28 mouse cellular contexts compared by ENCODE assay signal in the genomic region with DNA sequence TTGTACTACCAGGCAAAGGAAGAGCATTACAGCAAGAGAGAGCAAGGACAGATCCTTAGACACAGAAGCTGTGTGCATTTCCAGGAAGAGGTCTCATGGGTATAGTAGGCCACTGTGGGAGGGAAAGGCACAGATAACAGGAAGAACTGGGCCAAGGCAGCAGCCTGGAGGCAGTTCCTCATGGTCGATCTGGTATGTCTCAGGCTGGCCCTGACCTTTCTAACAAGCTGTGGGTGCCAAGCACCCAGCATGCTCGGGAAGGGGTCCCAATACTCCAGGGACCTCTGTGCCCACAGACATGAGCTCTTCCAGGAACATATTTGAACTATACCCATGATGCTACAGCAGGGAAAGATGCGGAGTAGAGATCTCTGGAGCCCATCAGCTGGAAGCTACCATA. TPM values are rescaled to one million over a fixed set of nuclear protein-coding genes. Genes with fewer than 3 reads are reported as not detected.
DNase-seq lines count a peak whose midpoint lies in the region; ATAC-seq and TF ChIP-seq lines count a peak whose summit lies in the region.
"Had no signal": no experiment of that assay in that cellular context is flagged by ENCODE, and none has a peak within 500 bp of the region (broad histone marks: within the 10 kb centered on the region; RNA-seq: fewer than 3 reads in every experiment).

No protein-coding gene starts in this region.

- H3K27me3 ChIP-seq in MEL (ENCODE audit: control insufficient read depth in 1 of 2, insufficient read depth in 2 of 2, low read length in 2 of 2): no peaks in the 10 kb centered on the region
- H3K27me3 ChIP-seq in liver, embryonic 14.5 days (ENCODE audit: control insufficient read depth, insufficient read depth, low read length): no peaks in the 10 kb centered on the region
- no peaks in the 10 kb centered on the region for H3K27me3 ChIP-seq in midbrain, embryonic 11.5 days (ENCODE audit: control insufficient read depth, insufficient read depth, low read length)
- H3K27me3 ChIP-seq: embryonic facial prominence, embryonic 12.5 days; embryonic facial prominence, embryonic 15.5 days; heart, embryonic 12.5 days; heart, embryonic 15.5 days; hindbrain, embryonic 13.5 days; Patski had no signal

- no peaks in the 10 kb centered on the region for H3K36me3 ChIP-seq in MEL (ENCODE audit: control insufficient read depth in 1 of 2, insufficient read depth in 2 of 2, low read length in 2 of 2)
- no peaks in the 10 kb centered on the region for H3K36me3 ChIP-seq in liver, embryonic 14.5 days (replicated peaks; ENCODE audit: control insufficient read depth, insufficient read depth, low read depth)
- H3K36me3 ChIP-seq in midbrain, embryonic 11.5 days (ENCODE audit: control insufficient read depth, insufficient read depth, low read length): no peaks in the 10 kb centered on the region
- H3K36me3 ChIP-seq: embryonic facial prominence, embryonic 12.5 days; embryonic facial prominence, embryonic 15.5 days; heart, embryonic 12.5 days; heart, embryonic 15.5 days; hindbrain, embryonic 13.5 days had no signal

- intact Hi-C loops in gastrocnemius, adult 2 months (cut with DNase I): no loop called here

- DNase-seq in adrenal gland, adult (ENCODE audit: inconsistent age in 2 of 2, low spot score in 1 of 2): peak; percentile 41 to 75
- no peak for DNase-seq in adrenal gland, adult 8-10 months
- DNase-seq in gastrocnemius, adult 2 months: peak; percentile 4
- DNase-seq in gastrocnemius, adult 8-10 months (ENCODE audit: low spot score in 2 of 2): no peak
- DNase-seq in MEL (ENCODE audit: low read depth, low spot score): no peak
- DNase-seq in liver, embryonic 14.5 days (ENCODE audit: low read depth in 3 of 3, low spot score in 3 of 3): no peak
- DNase-seq in midbrain, embryonic 11.5 days (ENCODE audit: low spot score, missing footprints): no peak
- no peak for DNase-seq in thymus, postnatal 4 days
- DNase-seq: adrenal gland, postnatal 36 days; cerebellum, adult 11 months; cerebellum, adult 2 months; cerebellum, adult 9-11 months; cerebellum, postnatal 25 days; forebrain, postnatal 0 days; gastrocnemius, postnatal 10 days; gastrocnemius, postnatal 36 days; heart, postnatal 10 days; heart, postnatal 36 days had no signal

- peaks cover 0 to 6% of the 10 kb centered on the region in 2 experiments; a peak in 2 of 4 replicates for H3K4me1 ChIP-seq in MEL (ENCODE audit: control insufficient read depth in 1 of 2, insufficient read depth in 2 of 2, low read length in 2 of 2)
- H3K4me1 ChIP-seq in liver, embryonic 14.5 days (replicated peaks; ENCODE audit: control insufficient read depth in 2 of 2, insufficient read depth in 2 of 2, low read length in 1 of 2): peaks cover 37 to 40% of the 10 kb centered on the region in 2 experiments
- no peaks in the 10 kb centered on the region for H3K4me1 ChIP-seq in midbrain, embryonic 11.5 days (ENCODE audit: control insufficient read depth, insufficient read depth, low read length)
- H3K4me1 ChIP-seq: embryonic facial prominence, embryonic 12.5 days; embryonic facial prominence, embryonic 15.5 days; heart, embryonic 12.5 days; heart, embryonic 15.5 days; hindbrain, embryonic 13.5 days had no signal

- no peak for TF ChIP-seq POLR2A in MEL (IDR thresholded peaks at IDR 0.05; ENCODE audit: control insufficient read depth in 1 of 2, insufficient read depth in 1 of 2, low read depth in 1 of 2, low read length in 2 of 2, poor library complexity in 1 of 2)

- H3K27ac ChIP-seq in gastrocnemius, adult 2 months: no peak overlapping the region
- no peak overlapping the region for H3K27ac ChIP-seq in MEL (ENCODE audit: control insufficient read depth, low read depth, low read length)
- peak overlapping the region; percentile 7 for H3K27ac ChIP-seq in liver, embryonic 14.5 days
- H3K27ac ChIP-seq in midbrain, embryonic 11.5 days (ENCODE audit: low read depth, low read length): no peak overlapping the region
- H3K27ac ChIP-seq: embryonic facial prominence, embryonic 12.5 days; embryonic facial prominence, embryonic 15.5 days; heart, embryonic 15.5 days; hindbrain, embryonic 10.5 days; hindbrain, embryonic 13.5 days had no signal

- H3K4me3 ChIP-seq in gastrocnemius, adult 2 months: no peak overlapping the region
- no peak overlapping the region for H3K4me3 ChIP-seq in MEL (ENCODE audit: control insufficient read depth in 1 of 2, insufficient read depth in 1 of 2, low read depth in 2 of 2, low read length in 2 of 2)
- no peak overlapping the region for H3K4me3 ChIP-seq in liver, embryonic 14.5 days (ENCODE audit: insufficient read depth in 1 of 2, low read depth in 2 of 2, low read length in 2 of 2)
- H3K4me3 ChIP-seq in midbrain, embryonic 11.5 days (ENCODE audit: low read depth, low read length): no peak overlapping the region
- H3K4me3 ChIP-seq: embryonic facial prominence, embryonic 12.5 days; embryonic facial prominence, embryonic 15.5 days; heart, embryonic 12.5 days; heart, embryonic 15.5 days; hindbrain, embryonic 10.5 days; hindbrain, embryonic 13.5 days had no signal

- ATAC-seq in liver, embryonic 14.5 days (ENCODE audit: insufficient read depth): no peak
- ATAC-seq in midbrain, embryonic 11.5 days (ENCODE audit: low FRiP score): no peak
- ATAC-seq: forebrain, embryonic 14.5 days; forebrain, postnatal 0 days; hindbrain, embryonic 16.5 days; intestine, embryonic 16.5 days; Patski had no signal

- TF ChIP-seq CTCF in gastrocnemius, adult 2 months (IDR thresholded peaks at IDR 0.05): no peak
- TF ChIP-seq CTCF in MEL (IDR thresholded peaks at IDR 0.05 in 2 of 3, conservative IDR thresholded peaks at IDR 0.05 in 1 of 3; ENCODE audit: control insufficient read depth in 1 of 3, insufficient read depth in 1 of 3, low read depth in 2 of 3, low read length in 3 of 3, poor library complexity in 1 of 3, severe bottlenecking in 1 of 3): no peak
- no peak for TF ChIP-seq CTCF in liver, embryonic 14.5 days (IDR thresholded peaks at IDR 0.05; ENCODE audit: low read depth)

- no peaks in the 10 kb centered on the region for H3K9me3 ChIP-seq in MEL (replicated peaks; ENCODE audit: insufficient read depth, low read length)
- no peaks in the 10 kb centered on the region for H3K9me3 ChIP-seq in liver, embryonic 14.5 days (ENCODE audit: control insufficient read depth, low read length)
- no peaks in the 10 kb centered on the region for H3K9me3 ChIP-seq in midbrain, embryonic 11.5 days (ENCODE audit: control insufficient read depth, low read length)
- H3K9me3 ChIP-seq: embryonic facial prominence, embryonic 12.5 days; embryonic facial prominence, embryonic 15.5 days; heart, embryonic 12.5 days; heart, embryonic 15.5 days; hindbrain, embryonic 10.5 days; hindbrain, embryonic 13.5 days had no signal

- no peak overlapping the region for H3K9ac ChIP-seq in MEL (ENCODE audit: control insufficient read depth, low read depth, low read length, poor library complexity, severe bottlenecking)
- no peak overlapping the region; the same call in 1 of the 2 replicates for H3K9ac ChIP-seq in liver, embryonic 14.5 days (replicated peaks)
- no peak overlapping the region for H3K9ac ChIP-seq in midbrain, embryonic 11.5 days (ENCODE audit: low read length)
- H3K9ac ChIP-seq: embryonic facial prominence, embryonic 12.5 days; embryonic facial prominence, embryonic 15.5 days; forebrain, postnatal 0 days; heart, embryonic 12.5 days; heart, embryonic 15.5 days; hindbrain, embryonic 13.5 days had no signal

- no peaks in the 10 kb centered on the region for H3K79me2 ChIP-seq in MEL (ENCODE audit: control insufficient read depth, insufficient read depth, low read length, poor library complexity)

- WGBS in liver, embryonic 14.5 days (ENCODE audit: insufficient replicate concordance): 52% methylated on average over 3 of the region's 3 CpGs
- WGBS in midbrain, embryonic 11.5 days: 72% methylated on average over 3 of the region's 3 CpGs

- H3K4me2 ChIP-seq in liver, embryonic 14.5 days (ENCODE audit: low read depth): no peak overlapping the region
- H3K4me2 ChIP-seq in midbrain, embryonic 11.5 days: no peak overlapping the region
- H3K4me2 ChIP-seq: embryonic facial prominence, embryonic 12.5 days; embryonic facial prominence, embryonic 15.5 days; heart, embryonic 12.5 days; heart, embryonic 15.5 days; hindbrain, embryonic 13.5 days had no signal

- TF ChIP-seq RAD21 in MEL (IDR thresholded peaks at IDR 0.05; ENCODE audit: low read depth, low read length): no peak

- TF ChIP-seq EP300 in MEL (IDR thresholded peaks at IDR 0.05; ENCODE audit: low read depth in 1 of 2, low read length in 2 of 2): no peak; a peak in 1 of 4 replicates
- no peak for TF ChIP-seq EP300 in liver, embryonic 14.5 days (IDR thresholded peaks at IDR 0.05; ENCODE audit: low read depth)

RNA-seq across cellular contexts. Expression of gene Lmntd2, which starts 9.3 kb away (rescaled TPM):
- under 1 TPM; 0.12 to 0.94 (median 0.66) TPM for total RNA-seq in adrenal gland, adult 8-10 months (2022)
- not detected for total RNA-seq in gastrocnemius, adult 2 months (2021)
- total RNA-seq in gastrocnemius, adult 8-10 months (2022): not detected
- not detected in 2 replicates for total RNA-seq in MEL (2012; rRNA removed)
- under 1 TPM in 1 of 2 experiments, not detected in 1; 0.43 TPM for polyA plus RNA-seq in MEL (2012; ENCODE audit: insufficient read depth in 1 of 2, insufficient read length in 2 of 2, low read depth in 1 of 2, low replicate concordance in 2 of 2, missing spikeins in 1 of 2)
- 2.0 and 2.3 TPM in 2 replicates for polyA plus RNA-seq in liver, embryonic 14.5 days (2012; rRNA removed)
- polyA plus RNA-seq in liver, embryonic 14.5 days (2014; fragmentation: Nextera tagmentation; extraction: Ambion mirVana): 0.25 and 0.66 TPM in 2 replicates
- polyA plus RNA-seq in midbrain, embryonic 11.5 days (2014; fragmentation: Nextera tagmentation; extraction: Ambion mirVana): 2.1 and 2.5 TPM in 2 replicates
- total RNA-seq: gastrocnemius, postnatal 10 days; gastrocnemius, postnatal 36 days; heart, postnatal 10 days; heart, postnatal 36 days had no signal

RNA-seq across cellular contexts. Expression of gene Lrrc56, which starts 10.6 kb away (rescaled TPM):
- total RNA-seq in adrenal gland, adult 8-10 months (2022): 10 to 100 TPM in 1 of 4 experiments, 1 to 10 TPM in 3; 6.6 to 12.1 (median 8.4) TPM
- total RNA-seq in gastrocnemius, adult 2 months (2021): 1 to 10 TPM; 1.7 to 2.1 TPM
- total RNA-seq in gastrocnemius, adult 8-10 months (2022): 1 to 10 TPM; 1.4 to 2.5 (median 2.0) TPM
- 1.0 and 1.6 TPM in 2 replicates for total RNA-seq in MEL (2012; rRNA removed)
- polyA plus RNA-seq in MEL (2012; ENCODE audit: insufficient read depth in 1 of 2, insufficient read length in 2 of 2, low read depth in 1 of 2, low replicate concordance in 2 of 2, missing spikeins in 1 of 2): 1 to 10 TPM in 1 of 2 experiments, not detected in 1; 5.5 TPM
- polyA plus RNA-seq in liver, embryonic 14.5 days (2012; rRNA removed): 15.3 and 20.3 TPM in 2 replicates
- polyA plus RNA-seq in liver, embryonic 14.5 days (2014; fragmentation: Nextera tagmentation; extraction: Ambion mirVana): 10.4 and 10.9 TPM in 2 replicates
- polyA plus RNA-seq in midbrain, embryonic 11.5 days (2014; fragmentation: Nextera tagmentation; extraction: Ambion mirVana): 7.5 and 8.8 TPM in 2 replicates

RNA-seq across cellular contexts. Expression of gene Hras, which starts 10.7 kb away (rescaled TPM):
- total RNA-seq in adrenal gland, adult 8-10 months (2022): 100 to 1,000 TPM in 1 of 4 experiments, 10 to 100 TPM in 3; 80.0 to 105 (median 92.6) TPM
- total RNA-seq in gastrocnemius, adult 2 months (2021): 100 to 1,000 TPM; 117 to 119 TPM
- total RNA-seq in gastrocnemius, adult 8-10 months (2022): 100 to 1,000 TPM; 112 to 158 (median 132) TPM
- total RNA-seq in MEL (2012; rRNA removed): 137 and 183 TPM in 2 replicates
- 100 to 1,000 TPM in 1 of 2 experiments, not detected in 1; 149 TPM for polyA plus RNA-seq in MEL (2012; ENCODE audit: insufficient read depth in 1 of 2, insufficient read length in 2 of 2, low read depth in 1 of 2, low replicate concordance in 2 of 2, missing spikeins in 1 of 2)
- polyA plus RNA-seq in liver, embryonic 14.5 days (2012; rRNA removed): 50.8 and 66.8 TPM in 2 replicates
- 84.4 and 102 TPM in 2 replicates for polyA plus RNA-seq in liver, embryonic 14.5 days (2014; fragmentation: Nextera tagmentation; extraction: Ambion mirVana)
- polyA plus RNA-seq in midbrain, embryonic 11.5 days (2014; fragmentation: Nextera tagmentation; extraction: Ambion mirVana): 86.1 and 103 TPM in 2 replicates

RNA-seq across cellular contexts. Expression of gene Rassf7, which starts 11.1 kb away (rescaled TPM):
- 1 to 10 TPM; 5.6 to 7.7 (median 6.3) TPM for total RNA-seq in adrenal gland, adult 8-10 months (2022)
- under 1 TPM in 1 of 2 experiments, not detected in 1; 0.28 TPM for total RNA-seq in gastrocnemius, adult 2 months (2021)
- under 1 TPM in 2 of 4 experiments, not detected in 2; 0.38 to 0.56 TPM for total RNA-seq in gastrocnemius, adult 8-10 months (2022)
- total RNA-seq in MEL (2012; rRNA removed): 7.0 and 7.6 TPM in 2 replicates
- polyA plus RNA-seq in MEL (2012; ENCODE audit: insufficient read depth in 1 of 2, insufficient read length in 2 of 2, low read depth in 1 of 2, low replicate concordance in 2 of 2, missing spikeins in 1 of 2): 1 to 10 TPM in 1 of 2 experiments, not detected in 1; 9.5 TPM
- polyA plus RNA-seq in liver, embryonic 14.5 days (2012; rRNA removed): 21.6 and 28.3 TPM in 2 replicates
- 16.8 and 22.4 TPM in 2 replicates for polyA plus RNA-seq in liver, embryonic 14.5 days (2014; fragmentation: Nextera tagmentation; extraction: Ambion mirVana)
- polyA plus RNA-seq in midbrain, embryonic 11.5 days (2014; fragmentation: Nextera tagmentation; extraction: Ambion mirVana): 33.5 and 38.3 TPM in 2 replicates

RNA-seq across cellular contexts. Expression of gene Phrf1, which starts 24.0 kb away (rescaled TPM):
- 10 to 100 TPM; 79.8 to 92.9 (median 84.3) TPM for total RNA-seq in adrenal gland, adult 8-10 months (2022)
- total RNA-seq in gastrocnemius, adult 2 months (2021): 10 to 100 TPM; 22.4 to 28.1 TPM
- 10 to 100 TPM; 16.8 to 25.3 (median 19.4) TPM for total RNA-seq in gastrocnemius, adult 8-10 months (2022)
- total RNA-seq in MEL (2012; rRNA removed): 65.0 and 66.1 TPM in 2 replicates
- polyA plus RNA-seq in MEL (2012; ENCODE audit: insufficient read depth in 1 of 2, insufficient read length in 2 of 2, low read depth in 1 of 2, low replicate concordance in 2 of 2, missing spikeins in 1 of 2): 1,000 to 10,000 TPM in 1 of 2 experiments, 10 to 100 TPM in 1; 91.2 to 1,029 TPM
- 10.4 and 14.1 TPM in 2 replicates for polyA plus RNA-seq in liver, embryonic 14.5 days (2012; rRNA removed)
- 25.7 and 28.3 TPM in 2 replicates for polyA plus RNA-seq in liver, embryonic 14.5 days (2014; fragmentation: Nextera tagmentation; extraction: Ambion mirVana)
- polyA plus RNA-seq in midbrain, embryonic 11.5 days (2014; fragmentation: Nextera tagmentation; extraction: Ambion mirVana): 59.6 and 78.3 TPM in 2 replicates

Comparison
In these comparisons a context has a peak if more than half of its experiments do, and no peak if none do; other contexts are left out.
1. DNase-seq: peak in adrenal gland, adult (2 of 2) and gastrocnemius, adult 2 months (single experiment); none in adrenal gland, adult 8-10 months (single experiment), gastrocnemius, adult 8-10 months (0 of 2), MEL (single experiment), liver, embryonic 14.5 days (0 of 3), midbrain, embryonic 11.5 days (single experiment) and thymus, postnatal 4 days (single experiment).